Mouse (Mus musculus) thymus, adult 2 months (tissue): ENCODE measurements around the gene 4930447C04Rik.

ENCODE experiments used
- CTCF ChIP-seq: fragments of 200-500 bp; IDR thresholded peaks from 2 replicates; pipeline ENCODE4 v1.5.1; 2012; ENCODE audit warnings: mild to moderate bottlenecking, control low read depth, low read length, moderate library complexity, borderline replicate concordance; ENCODE audit not compliant: control insufficient read depth, poor library complexity, insufficient read depth; ENCODE audit errors: extremely low read depth
- POLR2A ChIP-seq: fragments of 200-500 bp; IDR thresholded peaks from 2 replicates; pipeline ENCODE4 v1.6.1; 2012; ENCODE audit warnings: mild to moderate bottlenecking, low read length, control low read depth, moderate library complexity; ENCODE audit not compliant: control insufficient read depth, poor library complexity, insufficient read depth; ENCODE audit errors: extremely low read depth

DNA sequence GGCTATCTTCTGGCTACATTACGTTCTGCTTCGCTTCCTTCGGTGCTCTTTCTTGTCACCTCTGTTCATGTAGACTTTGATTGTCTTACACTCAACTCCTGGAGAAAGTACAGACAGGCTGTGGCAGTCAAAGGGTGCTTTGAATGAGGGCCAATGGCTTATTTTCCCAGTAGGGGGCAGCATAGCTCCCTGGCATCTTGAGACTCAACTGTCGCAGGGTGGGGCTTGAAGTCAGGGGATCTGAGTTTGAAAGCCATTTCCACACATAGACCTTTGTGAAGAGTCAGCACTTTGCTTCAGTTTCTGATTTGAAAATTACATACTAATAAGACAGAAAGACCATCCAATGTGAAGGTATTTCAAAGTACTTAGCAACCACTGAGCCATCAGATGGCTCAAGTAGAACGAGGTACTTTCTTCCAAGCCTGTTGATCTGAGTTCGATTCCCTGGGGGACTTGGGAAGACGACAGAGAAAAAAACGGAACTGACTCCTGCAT, 105.0 kb downstream of the 4930447C04Rik start:
- TF ChIP-seq CTCF, result no peak
- no peak for TF ChIP-seq POLR2A
